Mouse (Mus musculus): ENCODE results near the gene E330017A01Rik.

DNA sequence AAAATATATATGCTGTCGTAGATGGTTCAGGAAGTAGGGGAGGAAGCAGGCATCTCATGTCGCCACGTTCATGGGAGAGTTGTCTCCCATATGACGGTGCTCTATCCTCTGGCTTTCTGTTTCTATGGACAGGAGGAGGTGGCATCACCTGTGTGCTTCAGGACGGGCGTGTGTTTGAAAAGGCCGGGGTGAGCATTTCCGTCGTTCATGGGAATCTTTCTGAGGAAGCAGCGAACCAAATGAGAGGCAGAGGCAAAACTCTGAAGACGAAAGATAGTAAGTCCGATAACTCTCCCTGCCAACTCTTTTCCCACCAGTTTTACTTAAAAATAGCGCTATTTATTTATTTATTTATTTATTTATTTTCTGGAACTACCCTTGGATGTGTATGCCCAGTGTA, 33.9 kb upstream of the E330017A01Rik start:
- TF ChIP-seq CTCF (IDR thresholded peaks at IDR 0.05; ENCODE audit: borderline replicate concordance, extremely low read depth, insufficient read depth, insufficient read length): no peak
- no peak for TF ChIP-seq POLR2A (IDR thresholded peaks at IDR 0.05; ENCODE audit: borderline replicate concordance, extremely low read depth, insufficient read depth, insufficient read length, poor library complexity, severe bottlenecking)

Measured in brain, embryonic 14.5 days (tissue).